Mouse (Mus musculus): Measurements from ENCODE around the gene Ccr7. TPM values are rescaled to one million over a fixed set of nuclear protein-coding genes. Genes with fewer than 3 reads are reported as not detected.

Ccr7 gene
- 3,115 TPM for polyA plus RNA-seq (2017; shearing (Covaris generic))

GRCm38 (mm10) chr11:99154987-99155641, at the start of gene Ccr7:
Ccr7 (minus strand) TSS chr11:99155077.

Other genes starting within 250 kb of the Ccr7 start
- gene Cdc6, start 247.3 kb downstream of the Ccr7 start, polyA plus RNA-seq (2017; shearing (Covaris generic)) = 0.52 TPM
- gene Rara, start 227.3 kb downstream of the Ccr7 start, polyA plus RNA-seq (2017; shearing (Covaris generic)) = 35.0 TPM
- gene Gjd3, start 172.1 kb downstream of the Ccr7 start, polyA plus RNA-seq (2017; shearing (Covaris generic)) = 0.42 TPM
- gene Top2a, start 130.9 kb downstream of the Ccr7 start, polyA plus RNA-seq (2017; shearing (Covaris generic)) = 4.5 TPM
- gene Igfbp4, start 113.8 kb downstream of the Ccr7 start, polyA plus RNA-seq (2017; shearing (Covaris generic)) = 1,235 TPM
- 0.14 TPM for gene Tns4, start 65.8 kb downstream of the Ccr7 start, polyA plus RNA-seq (2017; shearing (Covaris generic))
- 229 TPM for gene Smarce1, start 75.9 kb upstream of the Ccr7 start, polyA plus RNA-seq (2017; shearing (Covaris generic))
- 0.58 TPM for gene Krt222, start 89.0 kb upstream of the Ccr7 start, polyA plus RNA-seq (2017; shearing (Covaris generic))
- not detected for gene Krt24, start 130.2 kb upstream of the Ccr7 start, polyA plus RNA-seq (2017; shearing (Covaris generic))
- not detected for gene Krt25, start 167.9 kb upstream of the Ccr7 start, polyA plus RNA-seq (2017; shearing (Covaris generic))
- not detected for gene Krt26, start 182.9 kb upstream of the Ccr7 start, polyA plus RNA-seq (2017; shearing (Covaris generic))
- gene Krt27, start 196.0 kb upstream of the Ccr7 start, polyA plus RNA-seq (2017; shearing (Covaris generic)) = not detected
- not detected for gene Krt28, start 219.8 kb upstream of the Ccr7 start, polyA plus RNA-seq (2017; shearing (Covaris generic))
- gene Krt10, start 234.3 kb upstream of the Ccr7 start, polyA plus RNA-seq (2017; shearing (Covaris generic)) = 8.2 TPM

All from naive thymus-derived CD4-positive, alpha-beta T cell, adult 5 months (primary cell).